Mouse (Mus musculus) neural tube, embryonic 11.5 days (tissue): ENCODE results near the gene Cd164l2. TPM values are rescaled to one million over a fixed set of nuclear protein-coding genes. Genes with fewer than 3 reads are reported as not detected.
A peak's percentile ranks its signal among the peaks of the same experiment; 100 is the strongest.

Source experiments
- ATAC-seq: fragments of 200-750 bp; cut with Nextera tagmentation; 2 replicates; pipeline ENCODE4 v1.8.0; 2017; ENCODE audit warnings: moderate number of reproducible peaks, mild to moderate bottlenecking, moderate TSS enrichment, moderate library complexity; ENCODE audit not compliant: insufficient read depth, low FRiP score, low TSS enrichment
- DNase-seq: peaks from one replicate; pipeline ENCODE4 v3.0.0-alpha.2; 2015; ENCODE audit warnings: low spot score
- H3K27ac ChIP-seq: fragments of 300-500 bp; sonication (generic); 2 replicates; pipeline ENCODE4 v1.5.1; 2014; ENCODE audit warnings: low read depth, mild to moderate bottlenecking, low read length
- H3K27me3 ChIP-seq: fragments of 300-500 bp; sonication (generic); 2 replicates; pipeline ENCODE4 v1.6.1; 2014; ENCODE audit warnings: mild to moderate bottlenecking, low read length, mixed read lengths; ENCODE audit not compliant: control insufficient read depth, insufficient read depth
- H3K36me3 ChIP-seq: fragments of 300-500 bp; sonication (generic); 2 replicates; pipeline ENCODE4 v1.6.1; 2014; ENCODE audit warnings: mild to moderate bottlenecking, low read length, moderate library complexity, mixed read lengths; ENCODE audit not compliant: control insufficient read depth, insufficient read depth
- H3K4me1 ChIP-seq: fragments of 300-500 bp; sonication (generic); 2 replicates; pipeline ENCODE4 v1.6.1; 2014; ENCODE audit warnings: low read length, mixed read lengths; ENCODE audit not compliant: control insufficient read depth, insufficient read depth
- H3K4me2 ChIP-seq: fragments of 300-500 bp; sonication (generic); 2 replicates; pipeline ENCODE4 v1.6.1; 2014; ENCODE audit warnings: low read depth, mild to moderate bottlenecking, moderate library complexity
- H3K4me3 ChIP-seq: fragments of 300-500 bp; sonication (generic); 2 replicates; pipeline ENCODE4 v1.5.1; 2014; ENCODE audit warnings: low read depth, low read length
- H3K9ac ChIP-seq: fragments of 300-500 bp; sonication (generic); 2 replicates; pipeline ENCODE4 v1.6.1; 2014; ENCODE audit warnings: mild to moderate bottlenecking, low read length
- H3K9me3 ChIP-seq: fragments of 300-500 bp; sonication (generic); 2 replicates; pipeline ENCODE4 v1.6.1; 2016; ENCODE audit warnings: low read length; ENCODE audit not compliant: control insufficient read depth
- WGBS: fragments of 180-500 bp; shearing (Covaris S2); extraction: QIAGEN DNeasy Blood & Tissue Kit; methylation state at CpG from one replicate; pipeline ENCODE4 v1.1.7; 2014; 5-methylcytosine and 5-hydroxymethylcytosine counted together
- polyA plus RNA-seq: library from polyadenylated mRNA; unstranded; fragments of >200 nt; fragmentation: Nextera tagmentation; extraction: Ambion mirVana; gene quantifications from 2 replicates; pipeline ENCODE4 v1.2.1, GENCODE M21; 2014

The Cd164l2 gene
- polyA plus RNA-seq, 1 experiment from 2014 or later, result 0.32 TPM

- Histone ChIP-seq H3K36me3 (no peaks in the 10 kb centered on the region), H3K9ac (no peak overlapping the region), H3K4me2 (no peak overlapping the region), H3K27me3 (peaks cover 13% of the 10 kb centered on the region), H3K4me3 (no peak overlapping the region), H3K27ac (no peak overlapping the region), H3K9me3 (no peaks in the 10 kb centered on the region), H3K4me1 (peaks cover 6% of the 10 kb centered on the region; the same call in 1 of the 2 replicates)
- ATAC-seq (no peak), DNase-seq (no peak)
- WGBS, result 86% methylated on average over 4 of the region's 4 CpGs
Observed at GRCm38 (mm10) chr4:133237911-133238310, 26.0 kb downstream of the Cd164l2 start.

- Histone ChIP-seq H3K27me3 (peaks cover 17% of the 10 kb centered on the region), H3K4me1 (peaks cover 6% of the 10 kb centered on the region; the same call in 1 of the 2 replicates), H3K4me2 (peak within 1 kb of the TSS; percentile 91), H3K9ac (peak within 1 kb of the TSS; percentile 60), H3K27ac (peak within 1 kb of the TSS; percentile 56; the same call in 1 of the 2 replicates), H3K36me3 (no peaks in the 10 kb centered on the region), H3K9me3 (no peaks in the 10 kb centered on the region), H3K4me3 (peak within 1 kb of the TSS; percentile 49)
- 4% methylated on average over 16 of the region's 16 CpGs for WGBS
- ATAC-seq, result 0 out of 2 replicates have a peak, but pooled peaks have one; percentile 20
- no peak for DNase-seq
Observed at GRCm38 (mm10) chr4:133240490-133240921, 28.6 kb downstream of the Cd164l2 start, which contains the start of gene Map3k6. Gene Map3k6 (plus strand): TSS chr4:133240818.

GRCm38 (mm10) chr4:133240934-133241908 lies 29.3 kb downstream of the Cd164l2 start:
- H3K27ac ChIP-seq, result peak overlapping the region; percentile 56; the same call in 1 of the 2 replicates
- peaks cover 17% of the 10 kb centered on the region for H3K27me3 ChIP-seq

GRCm38 (mm10) chr4:133241910-133242309 lies 30.0 kb downstream of the Cd164l2 start:
- H3K27ac ChIP-seq, result no peak overlapping the region
- H3K27me3 ChIP-seq, result peaks cover 20% of the 10 kb centered on the region
- no peak overlapping the region for H3K4me3 ChIP-seq
- peaks cover 6% of the 10 kb centered on the region; the same call in 1 of the 2 replicates for H3K4me1 ChIP-seq
- WGBS, result 39% methylated on average over 11 of the region's 11 CpGs
- H3K36me3 ChIP-seq, result no peaks in the 10 kb centered on the region
- peak overlapping the region; percentile 91; the same call in 1 of the 2 replicates for H3K4me2 ChIP-seq
- H3K9me3 ChIP-seq, result no peaks in the 10 kb centered on the region
- ATAC-seq (no peak), DNase-seq (no peak)
- H3K9ac ChIP-seq, result no peak overlapping the region

More at GRCm38 (mm10) chr4:133240934-133241908, 29.3 kb downstream of the Cd164l2 start:
- Histone ChIP-seq H3K9ac (peak overlapping the region; percentile 60), H3K4me1 (peaks cover 6% of the 10 kb centered on the region; the same call in 1 of the 2 replicates), H3K4me2 (peak overlapping the region; percentile 91), H3K36me3 (no peaks in the 10 kb centered on the region), H3K4me3 (peak overlapping the region; percentile 49), H3K9me3 (no peaks in the 10 kb centered on the region)
- ATAC-seq (peak; percentile 93), DNase-seq (peak; percentile 92)
- under 1% methylated on average over 78 of the region's 78 CpGs for WGBS

GRCm38 (mm10) chr4:133242710-133243109 lies 30.8 kb downstream of the Cd164l2 start:
- peaks cover 6% of the 10 kb centered on the region; the same call in 1 of the 2 replicates for H3K4me1 ChIP-seq
- H3K27me3 ChIP-seq, result peaks cover 26% of the 10 kb centered on the region
- no peak for DNase-seq
- H3K36me3 ChIP-seq, result no peaks in the 10 kb centered on the region
- H3K27ac ChIP-seq, result no peak overlapping the region
- no peak overlapping the region for H3K9ac ChIP-seq
- 48% methylated on average over 9 of the region's 9 CpGs for WGBS
- no peaks in the 10 kb centered on the region for H3K9me3 ChIP-seq
- H3K4me2 ChIP-seq, result no peak overlapping the region
- no peak overlapping the region for H3K4me3 ChIP-seq
- ATAC-seq, result no peak

- Histone ChIP-seq H3K9ac (no peak overlapping the region), H3K36me3 (no peaks in the 10 kb centered on the region), H3K4me2 (no peak overlapping the region), H3K27ac (no peak overlapping the region), H3K4me3 (no peak overlapping the region), H3K4me1 (peaks cover 6% of the 10 kb centered on the region; the same call in 1 of the 2 replicates), H3K27me3 (peaks cover 26% of the 10 kb centered on the region), H3K9me3 (no peaks in the 10 kb centered on the region)
- DNase-seq (no peak), ATAC-seq (no peak)
- WGBS, result 47% methylated on average over 13 of the region's 13 CpGs
Observed at GRCm38 (mm10) chr4:133243538-133243937, 31.6 kb downstream of the Cd164l2 start.

GRCm38 (mm10) chr4:133244289-133244688 lies 32.4 kb downstream of the Cd164l2 start:
- Histone ChIP-seq H3K4me2 (no peak overlapping the region), H3K27ac (no peak overlapping the region), H3K4me1 (peaks cover 6% of the 10 kb centered on the region; the same call in 1 of the 2 replicates), H3K9me3 (no peaks in the 10 kb centered on the region), H3K9ac (no peak overlapping the region), H3K27me3 (peaks cover 26% of the 10 kb centered on the region), H3K36me3 (no peaks in the 10 kb centered on the region), H3K4me3 (no peak overlapping the region)
- DNase-seq, result no peak
- 92% methylated on average over 1 of the region's 1 CpGs for WGBS
- ATAC-seq, result no peak

GRCm38 (mm10) chr4:133247072-133247471 lies 35.1 kb downstream of the Cd164l2 start:
- Histone ChIP-seq H3K27me3 (peaks cover 29% of the 10 kb centered on the region), H3K4me2 (no peak overlapping the region), H3K9ac (no peak overlapping the region), H3K9me3 (no peaks in the 10 kb centered on the region), H3K4me3 (no peak overlapping the region), H3K27ac (no peak overlapping the region), H3K4me1 (no peaks in the 10 kb centered on the region), H3K36me3 (no peaks in the 10 kb centered on the region)
- DNase-seq (no peak), ATAC-seq (no peak)
- 28% methylated on average over 15 of the region's 15 CpGs for WGBS
